Mouse (Mus musculus) hindbrain, postnatal 0 days (tissue): ENCODE measurements at regions not wholly inside any gene's neighbourhood (a gene's known extent, or its start where the extent isn't known, plus 50 kb on each side); places are given as distances from the start of the nearest gene placed in this dataset.

Source experiments
- ATAC-seq: fragments of 200-750 bp; cut with Nextera tagmentation; 2 replicates; pipeline ENCODE4 v1.8.0; 2017; ENCODE audit warnings: mild to moderate bottlenecking, moderate TSS enrichment, moderate library complexity
- DNase-seq: peaks from one replicate; pipeline ENCODE4 v3.0.0-alpha.2; 2015; ENCODE audit warnings: low spot score
- H3K27ac ChIP-seq: fragments of 300-500 bp; sonication (generic); 2 replicates; pipeline ENCODE4 v1.5.1; 2014; ENCODE audit warnings: mild to moderate bottlenecking
- H3K27me3 ChIP-seq: fragments of 300-500 bp; sonication (generic); 2 replicates; pipeline ENCODE4 v1.6.1; 2014; ENCODE audit warnings: low read length, mixed read lengths; ENCODE audit not compliant: insufficient read depth
- H3K36me3 ChIP-seq: fragments of 300-500 bp; sonication (generic); 2 replicates; pipeline ENCODE4 v1.6.1; 2014; ENCODE audit warnings: low read length, mixed read lengths; ENCODE audit not compliant: insufficient read depth
- H3K4me1 ChIP-seq: fragments of 300-500 bp; sonication (generic); 2 replicates; pipeline ENCODE4 v1.6.1; 2014; ENCODE audit warnings: antibody characterized with exemption, low read length, mixed read lengths; ENCODE audit not compliant: insufficient read depth
- H3K4me2 ChIP-seq: fragments of 300-500 bp; sonication (generic); 2 replicates; pipeline ENCODE4 v1.6.1; 2014; ENCODE audit warnings: low read depth, mild to moderate bottlenecking, low read length, moderate library complexity, mixed read lengths
- H3K4me3 ChIP-seq: fragments of 300-500 bp; sonication (generic); 2 replicates; pipeline ENCODE4 v1.5.1; 2014; ENCODE audit warnings: low read length
- H3K9ac ChIP-seq: fragments of 300-500 bp; sonication (generic); replicated peaks from 2 replicates; pipeline ENCODE4 v1.6.1; 2014; ENCODE audit warnings: mild to moderate bottlenecking, low read length, moderate library complexity, mixed read lengths
- H3K9me3 ChIP-seq: fragments of 300-500 bp; sonication (generic); 2 replicates; pipeline ENCODE4 v1.6.1; 2016; ENCODE audit warnings: low read length, mixed read lengths
- CTCF ChIP-seq: IDR thresholded peaks from 2 replicates; pipeline ENCODE4 v1.5.1; 2016; ENCODE audit warnings: antibody characterized with exemption, control low read depth, low read depth
- WGBS: fragments of 180-500 bp; shearing (Covaris S2); extraction: QIAGEN DNeasy Blood & Tissue Kit; methylation state at CpG from one replicate; pipeline ENCODE4 v1.1.7; 2014; 5-methylcytosine and 5-hydroxymethylcytosine counted together

GRCm38 (mm10) chr13:55963005-55963620 lies 127.1 kb upstream of the Pitx1 start:
- H3K36me3 ChIP-seq, result no peaks in the 10 kb centered on the region
- 5% methylated on average over 22 of the region's 22 CpGs for WGBS
- H3K9ac ChIP-seq, result no peak overlapping the region
- H3K4me1 ChIP-seq, result no peaks in the 10 kb centered on the region
- H3K4me2 ChIP-seq, result peak overlapping the region; percentile 55
- peak; percentile 91 for TF ChIP-seq CTCF
- no peaks in the 10 kb centered on the region for H3K9me3 ChIP-seq
- ATAC-seq (peak; percentile 84), DNase-seq (peak; percentile 90)
- H3K27me3 ChIP-seq, result peaks cover 18% of the 10 kb centered on the region
- peak overlapping the region; percentile 19; the same call in 1 of the 2 replicates for H3K4me3 ChIP-seq
- no peak overlapping the region for H3K27ac ChIP-seq

DNA sequence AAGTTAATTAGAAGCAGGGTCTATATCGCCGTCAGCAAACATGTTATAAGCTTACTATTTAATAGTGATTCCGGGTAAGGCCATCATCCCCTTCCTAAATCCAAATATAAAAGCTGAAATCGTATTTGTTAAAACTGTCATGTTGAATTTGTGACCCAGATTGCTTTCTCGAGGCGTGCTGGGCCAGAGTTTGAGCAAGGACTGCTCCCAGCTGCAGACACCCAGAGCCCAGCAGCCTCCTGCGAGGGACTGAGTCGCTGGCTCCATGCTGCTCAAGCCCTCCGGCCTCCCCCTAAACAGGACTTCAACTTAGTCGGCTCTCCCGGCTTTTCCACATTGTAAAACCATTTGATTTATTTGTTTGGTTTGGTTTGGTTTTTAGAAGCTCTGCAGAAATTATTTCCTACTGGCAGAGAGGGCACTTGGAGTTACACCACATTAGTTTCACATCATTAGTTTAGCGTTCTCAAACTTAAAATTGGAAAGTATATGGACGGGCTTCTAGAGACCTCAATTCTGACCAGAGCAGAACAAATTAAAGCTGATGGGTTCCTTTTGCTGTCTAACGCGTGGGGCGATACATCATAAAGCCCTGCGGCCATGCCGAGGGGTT lies 126.4 kb upstream of the Pitx1 start:
- Histone ChIP-seq H3K36me3 (no peaks in the 10 kb centered on the region), H3K4me2 (peak overlapping the region; percentile 55), H3K27ac (no peak overlapping the region), H3K9me3 (no peaks in the 10 kb centered on the region), H3K9ac (no peak overlapping the region), H3K27me3 (peaks cover 18% of the 10 kb centered on the region), H3K4me3 (no peak overlapping the region), H3K4me1 (no peaks in the 10 kb centered on the region)
- 18% methylated on average over 18 of the region's 18 CpGs for WGBS
- DNase-seq, result peak; percentile 7
- no peak for TF ChIP-seq CTCF
- ATAC-seq, result no peak

DNA sequence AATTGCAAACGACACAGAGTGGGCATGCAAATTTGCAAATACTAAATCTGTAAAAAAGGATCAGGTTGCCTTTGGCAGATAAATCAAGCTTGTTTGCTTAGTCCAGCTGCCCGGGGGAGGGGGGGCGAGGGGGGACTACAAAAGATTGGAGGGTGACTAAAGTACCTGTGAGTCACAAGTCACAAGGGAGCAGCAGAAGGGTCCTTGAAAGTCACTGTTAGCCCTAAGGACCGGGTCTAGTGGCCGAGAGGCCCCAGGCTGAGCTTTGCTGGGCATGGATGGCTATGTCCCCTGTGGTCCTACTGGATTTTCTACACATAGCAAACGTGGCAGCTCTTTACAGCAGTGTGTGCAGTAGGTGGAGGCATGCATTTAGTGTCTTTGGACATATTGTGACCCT lies 118.4 kb upstream of the Pitx1 start:
- 79% methylated on average over 6 of the region's 6 CpGs for WGBS
- Histone ChIP-seq H3K4me3 (no peak overlapping the region), H3K36me3 (no peaks in the 10 kb centered on the region), H3K4me1 (no peaks in the 10 kb centered on the region), H3K9ac (no peak overlapping the region), H3K4me2 (no peak overlapping the region), H3K27me3 (no peaks in the 10 kb centered on the region), H3K9me3 (no peaks in the 10 kb centered on the region), H3K27ac (no peak overlapping the region)
- no peak for ATAC-seq
- no peak for TF ChIP-seq CTCF
- DNase-seq, result no peak

DNA sequence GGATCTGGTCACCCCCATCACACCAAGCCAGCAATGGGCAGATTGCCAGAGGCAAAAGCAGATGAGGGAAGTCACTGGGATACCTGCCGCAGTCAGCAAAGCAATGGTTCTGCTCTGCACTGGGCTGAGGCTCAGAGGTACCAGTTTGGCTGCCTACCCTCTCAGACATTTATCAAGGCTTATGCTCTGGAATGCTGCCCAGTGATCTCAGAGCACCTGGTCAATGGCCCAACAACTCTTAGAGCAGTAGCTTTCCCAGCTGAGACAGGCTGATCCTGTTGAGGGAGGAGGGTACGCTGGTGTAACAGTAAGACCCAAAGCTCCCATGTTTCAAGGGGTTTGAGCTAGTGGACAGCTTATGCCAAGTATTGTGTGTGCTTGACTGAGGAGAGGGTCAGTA lies 117.4 kb upstream of the Pitx1 start:
- no peaks in the 10 kb centered on the region for H3K9me3 ChIP-seq
- TF ChIP-seq CTCF, result no peak
- H3K4me1 ChIP-seq, result no peaks in the 10 kb centered on the region
- ATAC-seq, result no peak
- no peaks in the 10 kb centered on the region for H3K27me3 ChIP-seq
- no peaks in the 10 kb centered on the region for H3K36me3 ChIP-seq
- no peak overlapping the region for H3K4me2 ChIP-seq
- no peak overlapping the region for H3K4me3 ChIP-seq
- H3K27ac ChIP-seq, result no peak overlapping the region
- 97% methylated on average over 2 of the region's 2 CpGs for WGBS
- DNase-seq, result no peak
- H3K9ac ChIP-seq, result no peak overlapping the region

DNA sequence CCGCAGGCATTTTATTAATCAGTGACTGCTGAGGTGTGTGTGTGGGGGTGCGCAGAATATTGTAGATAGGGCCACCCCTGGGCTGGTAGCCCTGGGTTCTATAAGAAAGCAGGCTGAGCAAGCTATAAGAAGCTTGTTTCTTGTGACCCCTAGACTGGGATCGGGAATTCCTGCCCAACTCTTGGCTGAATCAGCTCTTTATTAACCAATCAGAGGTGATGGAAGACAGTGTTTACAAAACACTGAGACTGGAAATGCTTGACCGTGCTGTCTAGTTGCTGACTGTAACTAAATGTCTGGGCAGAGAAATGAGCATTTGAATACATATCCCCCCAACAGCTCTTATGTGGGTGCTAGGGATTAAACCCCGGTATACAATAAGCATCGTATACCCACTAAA lies 114.8 kb upstream of the Pitx1 start:
- Histone ChIP-seq H3K4me2 (no peak overlapping the region), H3K36me3 (no peaks in the 10 kb centered on the region), H3K4me3 (no peak overlapping the region), H3K4me1 (no peaks in the 10 kb centered on the region; the same call in 1 of the 2 replicates), H3K27me3 (no peaks in the 10 kb centered on the region; the same call in 1 of the 2 replicates), H3K9me3 (no peaks in the 10 kb centered on the region), H3K27ac (no peak overlapping the region), H3K9ac (no peak overlapping the region)
- TF ChIP-seq CTCF, result no peak
- 83% methylated on average over 6 of the region's 6 CpGs for WGBS
- DNase-seq (no peak), ATAC-seq (no peak)

GRCm38 (mm10) chr13:55948591-55948990 lies 112.6 kb upstream of the Pitx1 start:
- H3K9ac ChIP-seq, result no peak overlapping the region
- no peaks in the 10 kb centered on the region; the same call in 1 of the 2 replicates for H3K4me1 ChIP-seq
- H3K27me3 ChIP-seq, result no peaks in the 10 kb centered on the region; the same call in 1 of the 2 replicates
- no peaks in the 10 kb centered on the region for H3K36me3 ChIP-seq
- DNase-seq (no peak), ATAC-seq (no peak)
- H3K27ac ChIP-seq, result no peak overlapping the region
- no peak overlapping the region for H3K4me3 ChIP-seq
- H3K4me2 ChIP-seq, result no peak overlapping the region
- no peak for TF ChIP-seq CTCF
- H3K9me3 ChIP-seq, result no peaks in the 10 kb centered on the region
- 58% methylated on average over 9 of the region's 9 CpGs for WGBS

DNA sequence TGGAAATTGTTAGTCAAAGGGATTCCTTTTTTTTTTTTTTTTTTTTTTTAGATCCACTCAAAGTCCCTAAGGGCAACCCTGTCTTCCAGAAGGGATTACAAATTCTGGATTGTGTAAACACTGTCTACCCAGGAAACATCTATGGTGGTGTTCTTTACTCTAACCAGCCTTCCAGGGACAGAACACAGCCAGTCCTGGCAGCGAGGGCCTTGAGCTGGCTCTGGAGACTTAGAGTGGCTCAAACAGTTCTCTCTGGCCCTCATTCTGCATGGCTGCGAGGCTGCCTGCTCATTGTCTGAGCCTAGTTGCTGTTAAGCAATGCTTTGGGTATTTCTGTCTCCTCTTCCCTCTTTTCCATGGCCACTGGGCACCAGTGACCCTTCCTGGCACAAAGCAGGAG lies 112.2 kb upstream of the Pitx1 start:
- 49% methylated on average over 2 of the region's 2 CpGs for WGBS
- ATAC-seq, result no peak
- H3K9me3 ChIP-seq, result no peaks in the 10 kb centered on the region
- H3K4me3 ChIP-seq, result no peak overlapping the region
- no peak overlapping the region for H3K27ac ChIP-seq
- H3K9ac ChIP-seq, result no peak overlapping the region
- no peak overlapping the region for H3K4me2 ChIP-seq
- TF ChIP-seq CTCF, result no peak
- H3K27me3 ChIP-seq, result no peaks in the 10 kb centered on the region; the same call in 1 of the 2 replicates
- H3K4me1 ChIP-seq, result no peaks in the 10 kb centered on the region; the same call in 1 of the 2 replicates
- DNase-seq, result no peak
- H3K36me3 ChIP-seq, result no peaks in the 10 kb centered on the region
